Mouse (Mus musculus): ENCODE data around the gene Svop. TPM values are rescaled to one million over a fixed set of nuclear protein-coding genes. Genes with fewer than 3 reads are reported as not detected.

Svop gene
- polyA plus RNA-seq, 1 experiment: 0.35 TPM

DNA sequence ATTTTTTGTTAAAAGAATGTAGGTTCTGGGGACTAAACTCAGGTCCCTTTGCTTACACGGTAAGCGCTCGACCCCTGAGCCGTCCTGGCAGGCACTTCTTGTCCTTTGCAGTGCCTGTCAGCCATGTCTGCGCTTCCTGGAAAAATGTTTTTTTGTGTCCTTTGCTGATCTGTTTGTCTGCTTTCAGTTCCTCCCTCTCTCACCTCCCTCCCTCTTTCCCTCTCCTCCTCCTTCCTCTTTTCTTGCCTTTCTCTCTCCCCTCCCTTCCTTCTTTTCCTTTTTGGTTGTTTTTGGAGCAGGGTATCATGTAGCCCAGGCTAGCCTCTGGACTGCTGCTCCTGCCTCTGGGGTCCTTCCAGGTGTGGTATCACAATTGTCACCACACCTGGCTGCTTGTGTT lies 23.7 kb upstream of the Svop start:
- no peak overlapping the region for H3K4me3 ChIP-seq (ENCODE audit: insufficient read depth, low read length)
- no peak overlapping the region for H3K27ac ChIP-seq (ENCODE audit: insufficient read depth, low read length)
- TF ChIP-seq POLR2A (IDR thresholded peaks at IDR 0.05; ENCODE audit: low read depth, low read length): no peak
- no peak for TF ChIP-seq CTCF (IDR thresholded peaks at IDR 0.05; ENCODE audit: borderline replicate concordance, insufficient read depth, low read length)
- no peaks in the 10 kb centered on the region for H3K4me1 ChIP-seq (ENCODE audit: control insufficient read depth, insufficient read depth, low read length)

DNA sequence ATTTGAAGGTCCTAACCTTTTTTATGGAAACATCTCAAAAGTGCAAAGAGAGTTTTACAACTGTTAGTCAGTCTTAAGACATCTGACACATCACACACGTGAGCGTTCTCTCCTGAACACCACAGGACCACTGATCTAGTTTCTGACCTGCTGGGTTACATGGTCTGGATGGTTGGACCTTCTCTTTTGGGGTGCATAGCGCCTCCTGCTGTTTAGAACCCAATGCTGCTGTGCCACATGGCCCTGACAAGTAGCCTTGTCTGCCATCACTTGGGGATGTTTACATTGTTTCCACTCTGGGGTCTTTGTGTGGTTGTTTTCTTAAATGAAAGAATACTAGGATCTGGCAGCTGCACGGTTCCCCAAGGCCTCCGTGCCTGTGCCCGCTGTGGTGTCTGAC lies 22.0 kb upstream of the Svop start:
- TF ChIP-seq POLR2A (IDR thresholded peaks at IDR 0.05; ENCODE audit: low read depth, low read length): no peak
- TF ChIP-seq CTCF (IDR thresholded peaks at IDR 0.05; ENCODE audit: borderline replicate concordance, insufficient read depth, low read length): peak; percentile 19; the same call in 1 of the 2 replicates
- no peaks in the 10 kb centered on the region for H3K4me1 ChIP-seq (ENCODE audit: control insufficient read depth, insufficient read depth, low read length)
- H3K4me3 ChIP-seq (ENCODE audit: insufficient read depth, low read length): no peak overlapping the region
- H3K27ac ChIP-seq (ENCODE audit: insufficient read depth, low read length): no peak overlapping the region

DNA sequence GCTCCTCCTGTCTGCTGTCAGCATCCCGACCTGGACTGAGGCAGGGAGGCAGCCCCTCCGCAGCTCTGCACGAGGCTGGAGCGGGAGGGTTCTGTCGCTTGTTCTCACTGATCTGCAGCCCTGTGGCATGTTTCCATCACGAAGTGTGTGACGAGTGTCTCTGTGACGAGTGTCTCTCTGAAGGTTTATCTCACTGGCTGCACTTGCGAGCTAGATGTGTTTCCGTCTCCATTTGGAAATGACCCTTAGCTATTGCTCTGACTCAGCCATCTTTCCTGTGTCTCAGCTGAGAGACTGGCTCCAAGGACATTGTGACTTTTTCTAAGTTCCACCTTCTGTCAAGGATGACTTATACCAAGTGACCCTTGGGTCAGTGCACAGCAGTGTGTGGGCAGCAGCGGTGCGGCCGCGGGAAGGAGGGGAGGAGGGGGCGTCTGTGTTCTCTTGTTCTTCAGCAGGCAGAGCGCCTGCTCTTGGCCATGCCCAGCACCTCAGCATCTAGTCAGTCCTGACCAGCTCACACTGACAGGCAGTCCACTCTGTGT lies 15.1 kb upstream of the Svop start:
- Histone ChIP-seq H3K27ac (ENCODE audit: insufficient read depth, low read length) (no peak overlapping the region), H3K4me3 (ENCODE audit: insufficient read depth, low read length) (no peak overlapping the region), H3K4me1 (ENCODE audit: control insufficient read depth, insufficient read depth, low read length) (peaks cover under 1% of the 10 kb centered on the region; the same call in 1 of the 2 replicates)
- TF ChIP-seq CTCF (IDR thresholded peaks at IDR 0.05; ENCODE audit: borderline replicate concordance, insufficient read depth, low read length) (no peak), POLR2A (IDR thresholded peaks at IDR 0.05; ENCODE audit: low read depth, low read length) (no peak)

DNA sequence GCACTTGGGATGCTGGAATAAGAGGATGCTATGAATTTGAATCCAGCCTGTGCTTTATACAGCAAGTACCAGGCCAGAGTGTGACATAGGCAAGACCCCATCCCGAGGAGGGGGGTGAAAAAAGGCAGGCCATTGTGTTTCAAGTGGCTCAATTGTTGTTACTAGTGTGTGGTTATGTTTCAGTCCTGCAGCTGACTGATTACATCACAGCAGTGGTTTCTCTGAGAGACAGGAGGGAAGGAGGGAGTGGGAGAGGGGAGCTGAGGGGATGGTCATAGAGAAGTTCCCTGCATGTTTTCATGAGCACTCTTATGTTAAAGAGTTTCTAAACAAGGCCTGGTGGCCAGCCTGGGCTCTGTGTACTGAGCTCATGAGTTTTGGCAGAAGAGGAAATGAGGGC lies 11.4 kb upstream of the Svop start:
- Histone ChIP-seq H3K4me1 (ENCODE audit: control insufficient read depth, insufficient read depth, low read length) (peaks cover 8% of the 10 kb centered on the region), H3K27ac (ENCODE audit: insufficient read depth, low read length) (no peak overlapping the region), H3K4me3 (ENCODE audit: insufficient read depth, low read length) (no peak overlapping the region)
- TF ChIP-seq POLR2A (IDR thresholded peaks at IDR 0.05; ENCODE audit: low read depth, low read length): no peak
- TF ChIP-seq CTCF (IDR thresholded peaks at IDR 0.05; ENCODE audit: borderline replicate concordance, insufficient read depth, low read length): no peak

DNA sequence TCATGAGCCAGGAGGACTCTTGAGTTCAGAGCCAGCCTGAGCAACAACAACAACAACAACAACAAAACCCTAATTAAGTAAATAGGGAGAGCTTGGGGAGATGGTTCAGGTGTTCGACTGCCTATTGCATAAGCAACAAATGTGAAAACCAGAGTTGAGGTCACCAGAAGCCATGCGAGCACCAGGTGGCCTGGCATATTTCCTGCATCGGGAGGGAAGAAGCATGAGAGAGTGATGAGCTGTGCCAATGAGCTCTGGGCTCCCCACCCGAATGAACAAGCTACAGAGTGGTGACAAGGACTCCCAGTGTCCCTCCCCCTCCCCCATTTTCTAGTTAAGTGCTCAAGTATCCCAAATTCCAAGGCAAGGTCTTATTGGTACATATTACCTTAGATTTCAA lies 10.5 kb upstream of the Svop start:
- Histone ChIP-seq H3K4me1 (ENCODE audit: control insufficient read depth, insufficient read depth, low read length) (peaks cover 8% of the 10 kb centered on the region), H3K4me3 (ENCODE audit: insufficient read depth, low read length) (no peak overlapping the region), H3K27ac (ENCODE audit: insufficient read depth, low read length) (no peak overlapping the region)
- TF ChIP-seq POLR2A (IDR thresholded peaks at IDR 0.05; ENCODE audit: low read depth, low read length) (no peak), CTCF (IDR thresholded peaks at IDR 0.05; ENCODE audit: borderline replicate concordance, insufficient read depth, low read length) (no peak)

DNA sequence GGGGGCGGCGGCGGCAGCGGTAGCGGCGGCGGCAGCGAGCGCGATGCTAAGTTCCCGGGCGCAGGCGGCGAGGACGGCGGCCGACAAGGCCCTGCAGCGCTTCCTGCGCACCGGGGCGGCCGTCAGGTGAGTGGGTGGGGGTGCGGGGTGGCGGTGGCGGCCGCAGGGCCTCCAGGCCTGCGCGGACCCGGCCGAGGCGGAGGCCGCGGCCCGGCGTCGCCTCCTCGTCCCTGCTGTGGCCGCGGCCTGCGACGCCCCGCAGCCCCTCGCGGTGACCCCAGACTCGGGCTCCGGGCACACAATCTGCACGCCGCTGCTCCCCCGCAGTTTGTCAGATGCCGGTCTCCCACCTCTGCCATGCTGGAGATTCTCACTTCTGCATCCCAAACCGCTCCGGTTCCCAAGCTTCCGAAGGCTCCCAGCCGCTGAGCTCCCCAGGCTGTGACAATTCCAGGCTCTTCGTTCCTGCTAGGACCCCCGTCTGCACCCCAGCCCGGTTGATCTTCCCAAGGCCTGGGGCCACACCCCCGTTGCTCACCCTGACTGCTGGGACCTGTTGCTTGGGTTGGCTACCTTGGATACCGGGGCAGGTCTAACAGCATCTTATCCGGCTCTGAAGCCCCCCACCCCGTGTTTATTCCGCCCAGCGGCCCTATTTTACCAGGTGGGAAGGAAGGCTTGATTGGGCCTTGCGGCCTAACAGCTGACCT lies 9.2 kb upstream of the Svop start:
- TF ChIP-seq CTCF (IDR thresholded peaks at IDR 0.05; ENCODE audit: borderline replicate concordance, insufficient read depth, low read length) (no peak), POLR2A (IDR thresholded peaks at IDR 0.05; ENCODE audit: low read depth, low read length) (no peak)
- Histone ChIP-seq H3K27ac (ENCODE audit: insufficient read depth, low read length) (no peak overlapping the region), H3K4me3 (ENCODE audit: insufficient read depth, low read length) (peak overlapping the region; percentile 95), H3K4me1 (ENCODE audit: control insufficient read depth, insufficient read depth, low read length) (peaks cover 8% of the 10 kb centered on the region)

DNA sequence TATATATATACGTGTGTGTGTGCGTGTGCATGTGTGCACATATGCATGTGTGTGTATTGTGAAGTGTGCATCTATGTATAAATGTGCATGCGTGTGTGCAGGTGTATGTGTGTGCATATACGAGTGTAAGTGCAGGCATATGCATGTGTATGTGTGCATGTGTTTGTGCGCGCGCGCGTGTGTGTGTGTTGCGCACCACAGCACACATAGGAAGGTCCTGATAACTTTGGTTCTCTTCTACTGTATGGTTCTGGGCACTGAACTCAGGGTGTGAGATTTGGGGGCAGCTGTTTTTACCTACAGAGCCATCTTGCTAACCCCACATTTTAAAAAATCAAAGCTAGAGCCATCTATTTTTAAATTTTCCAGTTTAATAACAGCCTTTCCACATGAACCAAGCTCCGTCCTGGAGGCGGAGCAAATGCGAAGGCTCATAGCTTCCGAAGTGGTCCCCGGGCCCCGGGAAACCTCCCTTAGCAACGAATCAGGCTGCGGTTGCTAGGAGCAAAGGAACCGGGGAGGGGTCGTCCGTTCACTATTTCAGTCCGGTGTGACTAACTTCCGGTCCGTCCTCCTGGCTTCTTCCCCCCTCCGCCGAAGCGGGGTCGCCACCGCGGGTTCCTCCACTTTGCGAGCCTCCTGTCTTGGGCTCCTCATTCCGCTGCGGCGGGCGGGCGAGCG lies 8.5 kb upstream of the Svop start:
- Histone ChIP-seq H3K4me1 (ENCODE audit: control insufficient read depth, insufficient read depth, low read length) (peaks cover 8% of the 10 kb centered on the region), H3K27ac (ENCODE audit: insufficient read depth, low read length) (no peak overlapping the region), H3K4me3 (ENCODE audit: insufficient read depth, low read length) (peak overlapping the region; percentile 95)
- TF ChIP-seq POLR2A (IDR thresholded peaks at IDR 0.05; ENCODE audit: low read depth, low read length): no peak; the same call in 1 of the 2 replicates
- no peak for TF ChIP-seq CTCF (IDR thresholded peaks at IDR 0.05; ENCODE audit: borderline replicate concordance, insufficient read depth, low read length)

DNA sequence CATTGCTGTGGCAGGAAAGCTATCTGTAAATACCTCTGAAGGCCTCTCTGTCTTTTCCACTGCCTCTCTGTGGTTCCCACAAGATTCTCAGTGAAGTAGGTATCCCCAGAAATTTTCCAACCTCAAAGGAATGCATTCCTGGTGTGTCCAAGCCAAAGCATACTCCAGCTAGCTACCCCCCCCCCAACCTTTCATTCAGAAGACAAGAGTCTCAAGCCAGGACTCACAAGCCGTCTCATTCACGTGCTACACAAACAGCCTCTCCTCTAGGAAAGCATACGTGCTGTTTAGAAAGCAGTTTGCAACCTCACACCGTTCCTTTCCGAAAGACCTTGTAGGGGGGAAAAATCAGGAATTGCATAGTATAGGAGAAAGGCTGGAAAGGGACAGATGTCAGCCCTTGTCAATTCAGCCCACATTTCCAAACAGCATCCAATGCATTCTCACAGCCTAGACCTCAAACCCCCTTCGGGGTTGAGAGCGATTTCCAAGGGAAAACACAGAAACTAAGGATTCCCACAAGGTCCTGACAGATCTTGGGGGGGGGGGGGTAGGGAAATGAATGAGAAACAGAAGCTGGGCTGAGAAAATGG lies 853 bp downstream of the Svop start:
- Histone ChIP-seq H3K4me1 (ENCODE audit: control insufficient read depth, insufficient read depth, low read length) (no peaks in the 10 kb centered on the region; the same call in 1 of the 2 replicates), H3K27ac (ENCODE audit: insufficient read depth, low read length) (0 out of 2 replicates have a peak overlapping the region, but pooled peaks have one; percentile 30), H3K4me3 (ENCODE audit: insufficient read depth, low read length) (peak overlapping the region; percentile 33; the same call in 1 of the 2 replicates)
- TF ChIP-seq POLR2A (IDR thresholded peaks at IDR 0.05; ENCODE audit: low read depth, low read length) (no peak), CTCF (IDR thresholded peaks at IDR 0.05; ENCODE audit: borderline replicate concordance, insufficient read depth, low read length) (no peak)

DNA sequence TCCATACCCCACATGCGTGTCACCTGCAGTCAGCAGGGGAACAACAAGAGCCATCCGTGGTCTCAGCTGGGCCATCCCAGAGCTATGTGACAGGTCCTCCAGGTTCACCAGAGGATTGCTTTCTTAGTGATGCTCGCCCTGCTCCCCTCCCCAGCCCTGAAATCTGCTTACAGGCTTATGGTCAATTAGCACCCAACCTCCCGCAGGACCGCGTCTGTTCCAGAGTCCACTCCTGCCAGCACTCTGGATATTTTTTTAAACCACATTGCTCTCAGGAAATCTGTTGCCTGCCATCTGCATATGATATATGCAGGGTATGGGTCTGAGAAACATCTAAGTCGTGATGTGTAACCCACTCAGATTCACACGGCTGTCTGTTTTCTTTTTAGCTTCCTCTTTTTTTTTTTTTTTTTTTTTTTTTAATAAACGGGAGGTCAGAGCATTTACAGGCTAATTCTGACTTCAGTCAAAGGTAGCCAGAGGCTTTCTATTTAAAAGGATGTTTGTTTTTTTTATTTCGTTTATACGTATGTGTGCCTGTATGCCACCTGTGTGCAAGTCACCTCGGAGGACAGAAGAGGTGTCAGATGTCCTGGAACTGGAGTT lies 3.4 kb downstream of the Svop start:
- Histone ChIP-seq H3K4me3 (ENCODE audit: insufficient read depth, low read length) (no peak overlapping the region), H3K4me1 (ENCODE audit: control insufficient read depth, insufficient read depth, low read length) (no peaks in the 10 kb centered on the region; the same call in 1 of the 2 replicates), H3K27ac (ENCODE audit: insufficient read depth, low read length) (no peak overlapping the region)
- no peak for TF ChIP-seq CTCF (IDR thresholded peaks at IDR 0.05; ENCODE audit: borderline replicate concordance, insufficient read depth, low read length)
- TF ChIP-seq POLR2A (IDR thresholded peaks at IDR 0.05; ENCODE audit: low read depth, low read length): no peak

Data from embryonic fibroblast, embryonic 13.5 days (primary cell).